Mouse (Mus musculus) kidney, postnatal 14 days (tissue): ENCODE measurements around the gene Fzr1.

Experiments used
- DNase-seq: peaks from one replicate; pipeline ENCODE4 v3.0.0; 2022; ENCODE audit warnings: mixed read lengths

Gene Fzr1

DNA sequence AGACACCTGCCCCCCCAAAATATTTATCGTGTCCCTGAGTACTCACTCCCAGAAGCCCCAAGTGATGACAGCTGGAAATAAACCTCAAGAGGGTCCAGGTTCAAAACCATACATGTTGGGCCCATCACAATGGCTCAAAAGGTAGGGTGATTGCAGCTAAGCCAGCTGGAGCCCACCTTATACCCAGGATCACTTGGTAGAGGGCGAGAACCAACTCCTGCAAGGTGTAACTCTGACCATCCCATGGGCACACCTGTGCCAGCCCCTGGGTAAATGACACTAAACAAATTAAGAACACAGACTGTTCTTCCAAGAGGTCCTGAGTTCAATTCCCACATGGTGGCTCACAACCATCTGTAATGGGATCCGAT lies 852 bp upstream of the Fzr1 start:
- no peak for DNase-seq

DNA sequence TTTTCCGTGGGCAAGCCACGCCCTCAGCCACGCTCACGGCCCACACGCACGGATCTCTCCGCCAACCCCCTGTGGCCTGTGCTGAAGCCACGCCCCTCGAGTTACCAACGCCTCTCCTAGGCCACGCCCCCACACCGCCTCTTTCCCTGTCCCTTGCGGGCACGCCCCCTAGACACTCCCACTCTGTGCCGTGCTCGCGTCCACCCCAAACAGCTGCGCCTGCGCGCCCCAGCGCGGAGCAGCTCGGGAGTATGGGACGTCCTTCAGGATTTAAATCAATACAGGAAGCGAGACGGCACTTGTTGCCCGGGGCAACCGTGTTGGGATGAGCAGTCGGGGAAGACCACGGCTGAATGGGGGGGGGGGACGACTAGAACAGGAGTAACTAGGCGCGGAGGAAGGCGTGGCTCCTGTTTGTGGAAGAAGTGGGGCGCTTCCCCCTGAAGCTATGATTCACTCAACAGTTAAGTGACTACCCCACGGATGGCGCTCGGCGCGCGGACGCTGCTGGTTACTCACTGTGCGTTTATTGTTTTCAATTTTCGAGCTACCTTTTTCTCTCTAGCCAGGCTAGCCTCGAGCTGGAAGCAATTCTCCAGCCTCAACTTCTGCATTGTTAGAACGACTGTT lies 352 bp upstream of the Fzr1 start:
- DNase-seq: peak; percentile 100

DNA sequence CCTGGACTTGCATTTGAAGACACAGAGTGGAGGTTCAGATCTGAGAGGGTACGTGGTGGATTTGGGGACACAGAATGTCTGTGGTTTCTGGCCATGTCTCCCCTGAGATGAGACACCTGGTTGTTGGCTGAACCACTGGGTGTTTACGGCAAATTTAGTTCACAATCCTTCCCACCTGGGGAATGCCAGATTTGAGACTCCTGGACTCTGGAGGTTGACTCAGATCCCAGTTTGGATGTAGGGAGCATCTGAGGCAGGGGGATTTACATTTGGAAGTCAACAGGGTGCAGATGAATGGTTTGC lies 1.0 kb downstream of the Fzr1 start:
- no peak for DNase-seq

DNA sequence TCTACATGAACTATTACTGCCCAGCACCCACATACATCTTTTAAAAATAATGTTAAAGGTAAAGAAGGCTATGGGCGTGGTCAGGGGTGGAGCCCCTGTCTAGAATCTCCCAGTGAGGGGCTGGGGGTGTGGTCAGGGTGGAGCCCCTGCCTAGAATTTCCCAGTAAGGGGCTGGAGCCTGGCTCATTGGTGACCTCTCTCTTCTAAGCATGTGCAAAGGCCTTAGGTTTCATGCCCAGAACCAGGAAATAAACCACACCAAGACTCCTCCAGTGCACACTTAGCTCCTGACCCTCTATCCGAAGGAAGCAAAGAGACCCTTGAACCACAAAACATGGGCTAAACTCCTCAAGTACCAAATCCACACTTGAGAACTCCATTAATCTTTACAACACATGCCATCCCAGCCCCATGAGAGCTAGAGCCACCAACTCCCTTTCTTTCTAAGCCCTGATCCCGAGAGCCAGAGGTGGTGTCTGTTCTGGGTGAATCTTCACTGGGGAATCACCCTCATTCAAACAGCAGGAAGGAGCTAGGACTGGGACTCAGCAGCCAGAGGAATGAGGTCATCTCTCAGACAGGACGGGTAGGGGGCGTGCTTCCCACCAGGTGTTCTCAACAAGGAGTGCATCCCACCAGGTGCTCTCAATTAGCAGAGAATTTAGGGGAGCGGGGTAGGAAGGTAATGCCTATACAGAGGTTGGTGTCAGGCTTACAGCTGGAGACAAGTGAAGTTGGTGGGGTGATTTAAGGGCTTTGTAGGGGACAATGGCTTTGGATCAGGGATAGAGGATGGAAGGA lies 1.6 kb downstream of the Fzr1 start:
- DNase-seq: no peak

DNA sequence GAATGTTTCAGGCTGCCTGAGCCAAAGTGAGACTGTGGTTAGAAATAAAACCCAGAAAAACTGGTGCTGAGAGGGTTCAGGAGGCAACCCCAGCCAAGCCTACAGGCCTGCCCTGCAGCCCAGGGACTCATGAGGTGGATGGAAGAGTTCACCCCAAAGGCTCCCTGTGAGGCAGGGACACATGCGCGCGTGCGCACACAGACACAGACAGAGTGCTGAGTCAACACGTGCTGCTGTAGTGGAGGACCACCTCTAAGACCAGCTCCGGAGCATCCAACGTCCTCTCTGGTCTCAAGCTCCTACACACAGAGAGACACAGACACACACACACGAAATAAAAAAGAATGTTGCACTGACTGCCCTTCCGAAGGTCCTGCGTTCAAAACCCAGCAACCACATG lies 3.0 kb downstream of the Fzr1 start:
- DNase-seq: no peak

DNA sequence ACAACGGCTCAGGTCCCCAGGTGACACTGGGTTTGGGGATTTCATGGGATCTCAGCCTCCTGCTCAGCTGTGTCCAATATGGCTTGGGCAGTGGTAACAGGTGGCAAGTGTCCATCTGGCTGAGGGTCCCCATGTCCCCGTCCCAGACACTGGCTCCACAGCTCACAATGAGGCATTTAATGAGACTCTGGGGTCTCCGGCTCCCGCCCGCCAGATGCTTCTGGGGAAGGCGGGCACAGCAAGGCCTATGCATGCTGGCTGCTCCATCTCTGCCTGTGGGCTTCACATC lies 11.2 kb downstream of the Fzr1 start:
- no peak for DNase-seq

DNA sequence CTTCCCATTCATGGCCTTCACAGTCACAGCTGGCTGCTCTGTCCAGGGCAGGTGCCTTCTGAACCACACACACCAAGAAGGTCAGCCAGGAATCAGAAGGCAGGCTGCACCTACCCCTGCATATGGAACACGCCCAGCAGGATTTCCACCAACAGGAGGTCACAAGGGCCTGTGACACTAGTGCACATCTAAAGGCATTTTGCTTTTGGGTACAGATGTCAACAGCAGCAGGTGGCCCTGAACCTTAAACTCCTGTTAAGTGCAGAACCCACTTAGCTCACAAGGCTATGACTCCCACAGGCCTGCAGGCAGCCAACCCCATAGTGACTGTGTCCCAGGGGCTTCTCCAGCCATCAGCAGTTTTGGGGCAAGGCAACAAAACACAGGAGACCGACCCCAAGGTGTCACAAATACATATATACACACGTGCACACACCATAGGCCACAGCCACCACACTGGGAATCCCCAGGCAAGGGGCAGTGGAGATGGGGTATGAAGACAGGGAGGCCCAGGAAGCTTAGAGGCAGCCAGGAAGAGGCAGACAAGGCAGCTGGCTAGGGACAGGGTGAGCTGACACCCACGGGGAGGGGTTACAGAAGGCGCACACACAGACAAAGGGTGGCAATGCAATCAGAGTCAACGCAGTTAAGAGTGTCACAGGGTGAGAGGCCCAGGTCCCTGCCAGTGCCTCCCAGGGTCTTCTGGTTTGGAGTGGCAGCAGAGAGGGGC lies 11.7 kb downstream of the Fzr1 start:
- DNase-seq: no peak

DNA sequence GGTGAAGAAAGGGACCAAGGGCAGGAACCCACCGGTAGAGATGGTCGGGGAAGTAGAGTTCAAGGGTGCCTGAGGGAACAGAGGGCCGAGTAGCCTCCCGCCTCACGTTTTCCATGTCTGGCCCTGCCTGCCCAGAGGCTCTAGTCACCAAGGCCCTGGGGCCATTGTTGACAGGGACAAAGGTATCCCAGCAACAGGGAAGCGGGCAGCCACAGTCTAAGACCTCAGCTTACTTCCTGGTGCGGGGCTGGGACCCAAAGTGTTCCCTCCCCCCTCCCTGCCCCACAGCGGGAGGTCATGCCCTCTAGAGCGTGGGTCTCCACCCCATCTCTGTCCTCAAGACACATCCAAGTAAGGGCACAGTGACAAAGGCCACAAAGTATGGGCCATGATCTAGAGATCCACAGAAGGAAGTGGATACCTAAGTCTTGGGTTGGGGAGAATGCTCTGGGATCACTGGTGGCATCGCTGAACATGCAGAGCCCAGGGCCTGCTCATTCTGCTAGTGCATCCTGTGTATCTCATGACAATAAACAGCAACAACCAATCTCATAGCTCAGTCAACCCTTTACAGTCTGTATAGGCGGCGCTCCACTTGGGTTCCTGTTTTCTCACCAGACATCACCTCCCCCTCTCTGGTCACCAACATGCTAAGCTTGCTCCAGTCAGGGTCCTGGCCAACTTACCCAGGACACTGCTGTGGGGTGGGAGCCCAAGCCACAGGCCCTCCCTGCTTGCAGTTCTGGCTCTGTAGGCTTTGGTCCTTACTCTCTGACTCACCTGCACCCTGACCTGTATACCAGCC lies 12.4 kb downstream of the Fzr1 start, which contains the start of gene 4930404N11Rik:
4930404N11Rik (minus strand) TSS at position 145 of the 805 bp plus-strand sequence.
- DNase-seq: no peak

DNA sequence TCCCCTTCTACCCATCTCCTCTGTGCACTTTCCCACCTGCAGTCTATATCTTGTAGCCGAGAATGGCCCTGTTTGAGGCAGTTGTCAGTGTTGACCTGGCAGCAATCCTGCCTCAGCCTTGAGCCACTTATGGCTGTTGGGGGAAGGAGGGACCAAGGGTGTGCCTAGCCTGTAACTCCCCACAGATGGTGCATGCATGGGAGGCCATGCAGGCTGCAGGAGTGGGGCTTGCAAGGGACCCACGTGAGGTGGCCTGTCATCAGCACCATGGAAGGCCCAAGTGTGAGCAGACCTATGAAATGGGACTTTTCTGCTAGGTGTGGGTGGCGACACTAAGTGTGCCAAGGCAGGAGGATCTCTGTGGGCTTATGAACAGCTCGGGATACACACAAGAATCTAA lies 13.2 kb downstream of the Fzr1 start:
- no peak for DNase-seq

DNA sequence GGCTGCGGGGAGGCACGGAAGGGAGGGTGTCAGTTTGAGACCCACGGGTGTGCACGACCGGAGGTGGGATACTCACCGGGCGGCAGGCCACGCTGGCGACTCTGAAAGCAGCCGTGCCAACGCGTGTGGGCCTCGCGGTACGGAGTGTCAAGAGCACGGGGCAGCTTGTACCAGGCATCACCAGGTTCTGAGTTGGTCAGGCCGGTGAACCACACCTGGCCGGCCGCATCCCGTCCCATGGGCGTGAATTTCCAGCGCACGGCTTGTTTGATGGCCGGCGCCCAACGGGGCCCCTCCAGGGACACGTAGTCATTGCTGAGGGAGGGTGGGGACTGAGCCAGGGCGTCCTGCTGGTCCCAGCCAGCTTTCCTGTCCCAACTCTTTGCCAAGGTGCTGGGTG lies 13.7 kb downstream of the Fzr1 start:
- no peak for DNase-seq

DNA sequence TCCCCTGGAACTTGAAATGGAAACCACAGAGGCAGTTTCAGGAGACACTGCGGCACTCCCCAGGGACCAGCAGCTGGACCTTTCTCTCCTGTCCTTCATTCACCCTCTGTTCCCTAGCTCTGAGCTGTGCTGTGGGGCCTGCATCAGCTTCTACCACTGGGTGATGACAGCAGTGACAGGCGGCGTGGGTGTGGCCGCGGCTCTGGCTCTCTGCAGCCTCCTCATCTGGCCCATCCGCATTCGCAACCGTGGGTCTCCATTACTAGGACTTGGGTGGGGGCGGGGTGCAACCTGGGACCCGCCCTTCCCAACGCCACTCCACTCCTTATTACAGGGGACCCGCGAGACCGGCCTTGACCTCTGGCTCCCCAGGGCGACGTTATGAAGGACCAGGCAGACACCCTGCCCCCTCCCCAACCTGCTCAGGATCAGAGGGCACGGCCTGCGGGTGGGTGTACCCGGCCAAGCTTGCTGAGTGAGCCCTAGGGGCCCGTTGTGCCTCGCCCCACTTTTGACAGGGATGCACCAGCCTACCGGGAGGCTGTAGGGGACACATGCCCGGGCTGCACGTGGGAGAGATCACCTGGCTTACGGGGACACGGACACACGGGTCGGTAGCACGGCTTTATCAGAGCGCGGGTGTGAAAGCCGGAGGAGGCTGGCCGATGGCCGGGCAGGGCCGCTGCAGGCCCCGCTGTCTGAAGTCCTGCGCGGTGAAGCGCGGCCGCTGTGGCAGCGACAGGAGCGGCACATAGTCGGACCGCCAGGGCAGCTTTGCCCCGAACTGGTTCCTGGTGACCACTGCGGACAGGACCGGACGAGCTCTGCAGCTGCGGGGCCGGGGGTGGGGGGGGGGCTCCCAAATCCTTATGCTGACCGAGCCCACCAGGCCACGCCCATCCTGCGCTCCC lies 14.6 kb downstream of the Fzr1 start:
- DNase-seq: peak; percentile 70

DNA sequence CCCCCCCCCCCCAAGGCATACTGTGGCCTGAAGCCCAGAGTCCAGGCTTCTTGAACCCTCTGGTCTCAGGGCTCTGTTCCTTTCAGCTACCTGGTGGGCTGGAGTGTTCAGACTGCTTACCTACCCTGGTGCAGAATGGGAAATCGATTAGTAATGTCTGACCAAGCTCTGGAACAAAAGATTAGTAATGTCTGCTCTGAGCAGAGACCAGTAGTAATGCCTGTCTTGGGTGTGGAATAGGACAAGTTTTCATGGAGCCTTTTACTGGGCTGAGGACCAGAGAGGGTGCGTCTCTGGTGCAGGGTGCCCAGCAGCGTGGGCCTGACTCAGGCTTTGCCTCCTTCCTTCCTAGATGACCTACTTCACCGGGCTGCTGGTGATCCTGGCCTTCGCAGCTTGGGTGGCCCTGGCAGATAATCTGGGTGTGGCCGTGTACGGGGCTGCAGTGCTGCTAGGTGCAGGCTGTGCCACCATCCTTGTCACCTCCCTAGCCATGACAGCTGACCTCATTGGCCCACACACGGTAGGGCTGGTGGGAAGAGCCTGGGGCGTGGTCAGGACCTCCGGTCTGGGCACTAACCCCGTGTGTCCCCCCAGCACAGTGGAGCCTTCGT lies 15.9 kb downstream of the Fzr1 start:
- no peak for DNase-seq

DNA sequence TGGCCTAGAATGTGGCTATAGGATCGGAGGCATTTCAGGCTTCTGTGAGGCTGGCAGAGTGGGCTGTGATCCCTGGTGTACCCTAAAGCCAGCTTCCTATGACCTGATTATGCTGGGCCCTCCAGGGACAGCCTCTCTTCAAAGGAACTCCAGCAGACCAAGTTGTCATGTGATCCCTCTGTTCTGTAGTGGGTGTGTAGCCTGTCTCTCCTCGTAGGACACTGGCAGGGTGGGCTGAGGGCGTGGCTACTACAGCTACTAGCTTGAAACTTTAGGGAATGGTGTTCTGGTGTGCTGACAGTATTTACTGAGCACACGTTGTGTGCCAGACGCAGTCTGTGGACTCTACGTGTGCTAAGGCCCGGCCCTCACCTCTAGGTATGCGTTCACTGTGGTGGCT lies 17.6 kb downstream of the Fzr1 start:
- DNase-seq: no peak

DNA sequence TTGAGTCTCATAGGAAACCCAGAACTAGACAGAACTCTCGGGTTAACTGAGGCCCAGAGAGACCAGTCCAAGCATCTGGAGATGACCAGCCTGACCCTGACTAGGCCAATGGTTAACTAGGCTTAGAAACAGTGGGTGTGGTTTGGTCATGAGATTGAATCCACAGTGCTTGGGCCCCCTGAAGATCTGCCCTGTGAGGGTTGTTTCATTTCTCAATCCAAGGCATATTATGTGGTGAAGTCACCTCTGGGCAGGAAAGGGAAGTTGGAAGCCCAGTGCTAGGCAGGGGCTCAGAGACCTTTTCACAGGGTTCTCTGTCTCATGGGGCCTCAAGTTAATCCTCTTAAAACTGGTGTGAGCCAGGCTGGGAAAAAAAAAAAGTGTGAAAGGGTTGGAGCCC lies 19.5 kb downstream of the Fzr1 start:
- peak; percentile 66 for DNase-seq

DNA sequence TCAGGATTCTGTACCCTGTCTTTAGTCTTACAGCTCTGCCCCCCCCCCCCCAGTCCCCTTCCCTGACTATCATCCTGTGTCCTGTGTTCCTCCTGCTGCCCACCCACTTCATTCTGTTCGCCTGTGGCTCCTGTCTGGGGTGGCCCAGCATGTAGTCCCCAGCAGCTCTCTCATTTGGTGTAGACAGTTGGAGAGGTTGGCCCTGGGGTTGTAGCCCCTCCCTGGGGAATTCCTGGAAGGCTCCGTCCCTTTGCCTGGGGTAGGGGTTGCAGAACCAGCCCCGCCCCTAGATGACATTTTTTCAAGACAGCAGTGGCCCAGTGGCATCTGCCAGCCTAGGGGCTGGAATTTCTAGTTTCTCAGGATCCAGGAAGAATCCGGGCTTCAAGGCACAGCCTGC lies 20.1 kb downstream of the Fzr1 start:
- no peak for DNase-seq

DNA sequence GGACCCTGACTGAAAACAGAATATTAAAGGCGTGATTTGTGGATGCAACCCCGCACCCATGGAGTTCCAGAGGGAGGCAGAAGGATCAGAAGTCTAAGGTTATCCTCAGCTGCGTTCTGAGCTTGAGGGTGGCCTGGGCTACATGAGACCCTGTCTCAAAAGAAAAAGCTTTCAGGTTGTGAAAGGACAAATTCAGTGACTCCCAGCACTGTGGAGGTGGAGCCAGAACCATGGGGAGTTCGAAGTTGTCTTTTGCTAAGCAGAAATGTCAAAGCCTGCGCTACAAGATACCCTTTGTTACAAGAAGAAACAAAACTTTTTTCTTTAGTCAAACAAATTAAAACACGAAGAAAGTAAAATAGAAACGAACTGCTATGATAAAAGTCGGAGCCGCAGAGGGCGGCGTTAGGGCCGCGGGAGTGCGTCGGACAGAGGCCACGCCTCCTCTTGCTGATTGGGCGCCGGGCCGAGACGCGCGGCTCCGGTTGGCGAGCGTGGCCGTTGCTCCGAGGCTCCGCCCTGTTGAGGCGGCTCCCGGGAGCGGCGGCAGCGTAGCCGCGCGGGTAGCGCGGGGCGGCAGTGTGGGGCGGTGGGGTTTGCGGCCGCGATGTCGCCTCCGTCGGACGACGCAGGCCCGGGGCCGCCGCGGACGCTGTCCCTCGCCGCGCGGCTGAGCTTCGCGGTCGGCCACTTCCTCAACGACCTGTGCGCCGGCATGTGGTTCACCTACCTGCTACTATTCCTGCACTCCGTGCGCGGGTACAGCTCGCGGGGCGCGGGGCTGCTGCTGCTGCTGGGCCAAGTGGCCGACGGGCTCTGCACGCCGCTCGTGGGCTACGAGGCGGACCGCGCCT lies 21.1 kb downstream of the Fzr1 start, which contains the start of gene Mfsd12:
Mfsd12 (plus strand) TSS at position 501 of the 854 bp plus-strand sequence.
- DNase-seq: peak; percentile 95

DNA sequence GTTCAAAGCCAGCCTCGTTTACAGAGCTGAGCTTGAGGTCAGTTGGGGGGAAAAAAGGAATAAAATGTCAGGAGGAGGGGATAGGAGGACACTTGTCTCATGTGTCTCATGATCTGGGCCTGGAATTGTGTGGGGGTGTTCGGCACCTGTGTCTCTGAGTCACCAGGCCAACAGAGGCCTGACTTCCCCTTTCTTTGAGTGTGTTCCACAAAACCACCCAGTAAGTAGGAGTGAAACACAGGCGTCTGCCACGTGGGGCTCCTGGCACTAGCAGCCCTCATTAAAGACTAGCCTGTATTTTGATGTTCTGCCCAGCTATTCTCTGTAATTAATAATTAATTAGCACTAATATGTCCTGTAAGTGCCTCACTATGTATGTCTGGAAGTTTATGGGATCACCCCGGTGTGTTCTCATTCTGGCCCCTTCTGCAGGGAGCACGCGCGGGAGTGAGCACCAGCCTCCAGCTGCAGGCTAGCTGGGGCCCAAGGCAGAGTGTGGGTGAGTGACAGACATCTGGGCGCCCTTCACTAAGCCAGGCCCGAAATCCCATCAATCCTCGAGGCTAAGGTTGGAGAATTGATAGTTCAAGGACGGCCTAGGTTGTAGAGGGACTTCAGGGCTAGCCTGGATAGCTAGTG lies 21.8 kb downstream of the Fzr1 start:
- no peak for DNase-seq

DNA sequence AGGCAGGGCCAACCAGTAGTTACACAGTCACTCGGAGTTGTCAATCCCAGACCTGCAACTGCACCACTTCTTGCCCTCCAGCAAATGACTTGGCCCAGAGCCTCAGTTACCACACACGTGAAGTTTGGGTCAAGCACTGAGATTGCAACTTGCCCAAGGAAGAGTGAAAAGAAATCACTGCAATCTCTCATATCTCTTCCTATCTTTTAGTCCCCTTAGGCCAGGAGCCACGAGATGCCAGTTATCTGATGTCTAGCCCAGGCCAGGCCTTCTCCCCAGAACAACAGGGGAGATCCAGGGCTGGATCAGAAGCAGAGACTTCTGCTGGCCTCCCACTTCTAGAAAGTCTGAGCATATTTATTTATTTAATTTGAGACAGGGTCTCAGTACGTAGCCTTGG lies 22.8 kb downstream of the Fzr1 start:
- no peak for DNase-seq

DNA sequence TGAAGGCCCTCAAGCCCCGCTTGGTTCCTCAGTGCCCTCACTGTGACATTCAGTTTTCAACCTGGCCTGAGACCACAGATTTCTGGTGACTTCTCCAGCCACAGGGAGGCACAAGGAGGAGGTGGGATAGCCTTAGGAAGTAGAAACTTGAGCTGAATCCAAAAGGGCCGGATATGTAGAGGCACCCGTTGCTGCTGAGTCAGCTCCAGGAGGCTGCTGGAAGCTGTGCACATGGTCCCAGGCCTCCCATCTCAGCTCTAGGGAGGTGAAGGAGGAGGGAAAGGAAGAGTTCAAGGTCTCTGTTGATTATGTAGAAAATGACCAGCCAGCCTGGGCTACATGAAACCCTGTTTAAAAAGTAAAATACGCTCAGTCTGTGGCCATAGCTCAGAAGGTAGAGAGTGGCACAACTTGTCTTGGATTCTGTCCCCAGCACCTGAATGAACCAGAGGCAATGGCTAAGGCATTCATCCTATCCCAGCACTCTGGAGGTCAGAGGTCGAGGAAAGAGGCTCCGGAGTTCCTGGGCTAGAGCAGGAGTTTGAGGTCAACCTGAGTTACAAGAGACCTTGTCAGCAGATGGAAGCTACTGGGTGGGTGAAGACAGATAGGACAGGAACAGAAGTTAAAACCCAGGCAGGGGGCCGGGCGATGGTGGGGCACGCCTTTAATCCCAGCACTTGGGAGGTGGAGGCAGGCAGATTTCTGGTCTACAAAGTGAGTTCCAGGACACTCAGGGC lies 23.4 kb downstream of the Fzr1 start:
- no peak for DNase-seq
